Mouse (Mus musculus) heart, postnatal 4 days (tissue): ENCODE data around the gene Setd3. TPM values are rescaled to one million over a fixed set of nuclear protein-coding genes. Genes with fewer than 3 reads are reported as not detected.
A peak's percentile ranks its signal among the peaks of the same experiment; 100 is the strongest.

ENCODE experiments used
- DNase-seq: peaks from one replicate; pipeline ENCODE4 v3.0.0; 2021
- total RNA-seq, 2 experiments: library from RNA; stranded (reverse); gene quantifications; 2 replicates each; pipeline ENCODE4 v1.2.3; 2021

Gene Setd3
- total RNA-seq, result 10 to 100 TPM; 74.9 to 75.7 TPM

- DNase-seq, result no peak
Measured at GRCm38 (mm10) chr12:108179246-108179320, at the start of gene Setd3. Gene Setd3 (minus strand): TSS chr12:108179314.

DNA sequence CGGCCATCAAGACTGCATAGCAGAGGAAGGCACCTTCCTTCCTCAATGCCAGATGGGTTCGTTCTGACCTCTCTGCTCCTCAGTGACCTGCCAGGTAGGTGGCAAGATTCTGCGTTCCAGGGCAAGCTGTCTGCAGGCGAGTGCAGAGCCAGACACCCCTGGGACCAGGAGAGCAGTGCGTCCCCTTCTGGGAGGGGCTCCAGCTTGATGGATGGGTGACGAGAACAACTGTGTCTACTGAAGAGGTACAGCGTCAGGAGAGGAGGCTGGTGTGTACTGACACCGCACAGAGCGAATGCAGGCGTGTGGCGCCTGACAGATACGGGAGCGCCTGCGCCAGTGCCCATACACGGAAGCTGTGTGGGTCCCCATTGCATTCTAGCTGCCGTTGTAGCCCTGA lies 48.4 kb upstream of the Setd3 start:
- no peak for DNase-seq

GRCm38 (mm10) chr12:108226941-108227340 lies 47.8 kb upstream of the Setd3 start:
- no peak for DNase-seq

GRCm38 (mm10) chr12:108226216-108226615 lies 47.1 kb upstream of the Setd3 start:
- no peak for DNase-seq

DNA sequence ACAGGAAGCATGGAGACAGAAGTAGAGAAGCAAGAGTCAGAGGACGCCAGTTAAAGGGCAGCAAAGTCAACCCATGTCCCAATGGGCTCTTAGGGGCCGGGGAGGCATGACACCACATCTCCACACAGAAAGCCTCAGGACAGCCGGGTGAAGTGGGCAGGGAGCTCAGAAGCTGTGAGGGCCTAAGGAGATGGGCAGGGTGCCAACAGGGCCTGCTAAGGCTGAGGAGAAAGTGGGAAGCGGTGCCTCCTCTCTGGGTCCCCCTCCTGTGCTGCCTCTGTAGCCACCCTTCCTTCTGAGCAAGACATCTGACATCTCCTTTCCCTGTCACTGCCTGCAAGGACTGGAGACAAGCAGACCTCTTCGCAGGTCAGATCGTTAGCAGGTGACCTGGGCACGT lies 46.7 kb upstream of the Setd3 start:
- DNase-seq, result peak; percentile 51

DNA sequence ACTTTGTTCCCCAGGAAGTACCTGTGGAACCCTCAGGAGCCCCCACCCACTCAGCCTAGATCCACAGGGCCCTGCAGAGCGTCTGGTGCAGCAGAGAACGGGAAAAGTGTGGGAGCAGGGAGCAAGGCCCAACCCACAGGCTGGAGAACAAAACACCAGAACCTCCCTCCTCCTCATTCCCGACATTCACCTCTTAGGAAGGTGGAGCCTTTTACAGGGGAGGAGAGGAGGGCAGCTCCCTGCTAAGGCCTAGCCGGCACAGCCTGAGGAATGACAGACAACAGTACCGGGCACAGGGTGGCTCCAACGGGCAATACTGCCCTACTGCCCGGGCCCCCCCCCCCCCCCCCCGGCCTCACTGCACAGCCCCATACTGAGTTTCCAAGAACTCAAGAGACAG lies 44.2 kb upstream of the Setd3 start:
- DNase-seq, result no peak

DNA sequence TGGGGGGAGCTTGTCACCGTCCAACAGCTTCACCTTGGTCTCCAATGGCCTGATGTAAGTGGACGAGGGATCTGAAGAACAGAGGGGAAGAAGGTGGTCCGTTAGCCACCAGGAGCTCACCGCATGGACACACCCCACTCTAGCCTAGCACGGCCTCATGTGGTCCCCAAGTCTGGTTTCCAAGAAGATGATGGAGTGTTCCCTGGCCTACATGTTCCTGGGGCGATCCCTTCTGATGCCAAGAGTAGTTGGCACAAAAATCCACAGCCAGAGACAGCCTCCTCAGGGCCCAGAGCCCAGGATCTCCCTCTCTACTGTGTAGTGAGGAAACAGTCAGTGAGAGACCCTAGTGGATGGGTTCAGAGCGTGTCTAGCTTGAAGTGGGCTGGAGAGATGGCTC lies 42.6 kb upstream of the Setd3 start:
- DNase-seq, result no peak

DNA sequence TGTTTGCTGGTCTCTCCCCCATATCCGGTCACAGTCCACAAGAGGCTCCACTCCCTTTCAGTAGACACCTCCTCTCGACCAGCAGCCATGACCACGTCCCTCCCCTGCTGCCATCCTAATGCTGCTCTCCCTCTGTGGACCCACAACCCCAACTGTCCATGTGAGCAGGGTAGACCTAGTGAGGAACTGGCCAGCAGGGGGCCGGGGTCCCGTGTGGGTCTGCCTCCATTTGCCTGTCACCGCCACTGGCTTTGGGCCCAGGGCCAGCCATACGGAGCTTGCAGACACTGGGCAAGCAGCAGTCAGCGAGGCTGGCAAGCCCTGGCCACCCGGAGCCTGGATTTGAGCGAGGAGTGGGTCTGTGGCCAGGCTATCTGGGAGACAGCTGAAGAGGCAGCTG lies 42.1 kb upstream of the Setd3 start:
- DNase-seq, result peak; percentile 55

GRCm38 (mm10) chr12:108220621-108221020 lies 41.5 kb upstream of the Setd3 start:
- DNase-seq, result no peak

DNA sequence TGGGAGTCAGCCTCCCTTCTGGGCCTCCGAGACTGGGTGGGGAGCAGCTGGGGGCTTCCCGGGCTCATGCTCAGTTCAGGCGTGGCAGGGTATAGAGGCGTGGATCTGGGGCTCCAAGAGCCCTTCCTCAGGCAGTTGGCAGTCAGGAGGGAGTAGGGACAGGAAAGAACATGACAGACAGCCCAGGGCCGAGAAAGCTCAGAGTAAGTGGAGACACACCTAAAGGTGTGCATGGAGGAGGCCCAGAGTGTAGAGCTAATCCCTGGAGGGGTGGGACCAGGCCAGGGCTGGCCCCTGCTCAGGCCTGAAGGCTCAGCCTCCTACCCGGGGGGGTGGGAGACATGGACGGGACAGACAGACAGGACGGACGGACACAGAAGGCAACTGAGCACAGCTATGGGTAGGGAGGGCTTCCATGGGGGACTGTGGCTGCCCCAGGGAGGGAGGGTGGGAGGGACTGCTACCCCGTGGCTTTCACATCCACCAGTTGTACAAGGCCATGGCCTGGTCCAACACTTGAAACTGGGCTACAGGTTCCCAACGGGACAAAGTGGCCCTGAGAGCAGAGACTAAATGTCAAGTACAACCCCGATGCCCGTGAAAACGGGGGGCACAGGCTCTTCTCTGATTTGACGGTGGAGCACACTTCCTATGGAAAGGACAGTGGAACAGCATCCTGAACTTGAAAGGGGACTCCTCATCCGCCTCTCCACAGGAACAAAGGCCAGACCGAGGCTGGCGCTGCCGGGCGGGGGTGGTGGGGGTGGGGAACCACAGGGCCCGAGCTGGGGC lies 40.9 kb upstream of the Setd3 start:
- DNase-seq, result no peak

GRCm38 (mm10) chr12:108219163-108219562 lies 40.0 kb upstream of the Setd3 start:
- DNase-seq, result no peak

DNA sequence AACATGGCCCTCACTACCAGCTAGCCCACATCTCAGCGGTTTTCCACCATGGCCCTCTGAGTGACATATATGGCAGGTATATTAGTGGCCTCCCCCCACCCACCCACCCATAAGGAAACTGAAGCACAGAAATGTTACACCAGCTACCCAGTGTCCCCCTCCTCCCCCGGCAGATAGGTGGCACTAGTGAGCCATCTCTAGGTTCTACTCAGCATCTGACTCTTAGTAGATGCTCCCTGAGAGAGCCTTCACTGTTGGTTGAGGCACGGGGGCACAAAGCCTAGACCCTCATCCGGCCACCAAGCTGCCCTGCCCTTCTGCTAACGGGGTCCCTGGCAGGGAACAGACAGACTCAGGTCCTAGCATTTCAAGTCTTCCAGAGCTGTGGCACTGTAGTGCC lies 38.5 kb upstream of the Setd3 start:
- DNase-seq, result peak; percentile 79

- no peak for DNase-seq
Measured at GRCm38 (mm10) chr12:108216611-108217370, 37.7 kb upstream of the Setd3 start.

DNA sequence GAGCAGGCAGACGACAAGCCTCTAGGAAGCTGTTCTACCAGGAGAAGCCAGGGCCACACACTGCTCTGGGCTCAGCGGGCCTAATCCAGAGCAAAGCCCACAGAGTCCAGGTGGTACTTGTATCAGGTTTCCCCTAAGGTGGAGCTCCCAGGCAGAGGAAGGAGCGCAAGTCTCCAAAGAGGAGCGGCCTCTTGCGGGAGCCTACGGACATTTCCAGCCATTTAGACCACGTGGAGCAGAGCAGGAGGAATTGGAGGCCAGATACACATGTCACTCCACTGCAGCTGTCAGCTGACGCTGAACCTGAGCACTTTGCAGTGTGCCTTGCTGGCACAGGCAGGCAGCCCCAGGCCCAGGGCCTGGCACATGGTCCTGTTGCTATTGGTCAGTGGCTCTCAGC lies 36.0 kb upstream of the Setd3 start:
- DNase-seq, result no peak

DNA sequence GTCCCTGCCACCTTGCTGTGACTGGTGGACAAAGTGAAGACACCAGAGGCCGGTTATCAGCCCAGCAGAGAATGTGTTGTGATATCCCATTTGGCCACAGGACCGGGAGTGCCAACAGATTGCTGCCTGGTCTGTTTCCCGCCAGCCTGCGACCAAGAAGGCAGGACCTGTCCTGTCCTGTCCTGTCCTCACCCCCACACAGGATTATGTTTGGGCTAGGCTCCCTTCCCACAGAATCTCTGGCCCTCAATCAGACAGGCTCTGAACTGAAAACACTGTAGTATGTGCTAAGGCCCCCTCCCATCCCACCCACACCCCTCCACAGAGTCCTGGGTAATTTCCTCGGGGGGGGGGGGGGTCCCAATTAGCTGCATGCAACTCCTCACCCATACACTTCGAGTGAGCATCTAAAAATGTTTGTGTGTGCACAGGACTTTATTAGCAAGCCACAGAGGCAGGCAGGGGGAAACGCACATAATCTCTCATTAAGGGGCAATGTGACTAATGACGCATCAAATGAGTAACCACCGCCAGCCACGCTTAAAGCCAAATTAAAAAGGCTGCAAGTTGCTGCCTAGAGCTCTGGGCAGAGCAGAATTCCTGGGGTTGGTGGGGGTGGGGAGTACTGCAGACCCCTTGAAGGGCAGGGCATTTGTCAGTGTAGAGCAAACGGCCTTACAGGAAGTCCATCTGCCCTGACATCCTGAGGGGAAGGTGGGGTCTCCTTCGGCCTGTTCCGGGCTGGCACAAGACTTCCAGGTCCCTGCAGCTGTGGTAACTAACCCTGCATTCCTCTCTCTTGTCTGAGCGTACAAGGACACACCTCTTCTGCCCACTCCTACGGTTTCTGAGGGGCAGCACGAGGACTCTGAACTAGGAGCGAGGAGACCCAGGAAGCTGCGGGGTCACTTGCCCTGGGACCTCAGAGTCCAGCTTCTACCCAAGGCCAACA lies 34.3 kb upstream of the Setd3 start:
- no peak for DNase-seq

GRCm38 (mm10) chr12:108212476-108212875 lies 33.4 kb upstream of the Setd3 start:
- no peak for DNase-seq

GRCm38 (mm10) chr12:108212071-108212470 lies 33.0 kb upstream of the Setd3 start:
- no peak for DNase-seq

DNA sequence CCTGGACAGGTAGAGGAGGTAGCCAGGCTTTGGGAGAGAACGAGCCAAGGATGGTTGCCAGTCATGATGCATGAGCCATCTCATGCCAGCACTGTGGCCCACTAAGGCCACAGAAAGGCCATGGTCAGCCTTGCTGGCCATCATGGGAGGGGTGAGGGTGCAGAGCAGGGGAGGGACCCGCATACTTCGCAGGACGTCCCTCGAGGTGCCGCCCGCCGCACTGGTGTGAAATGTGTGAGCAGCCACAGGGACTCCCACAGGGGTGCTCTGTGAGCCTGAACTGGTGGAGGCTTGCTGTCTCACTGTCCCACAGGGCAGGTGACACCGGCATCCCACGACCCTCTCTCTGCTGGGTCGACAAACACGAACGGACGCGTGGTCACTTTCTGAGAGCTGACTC lies 31.5 kb upstream of the Setd3 start:
- DNase-seq, result no peak

DNA sequence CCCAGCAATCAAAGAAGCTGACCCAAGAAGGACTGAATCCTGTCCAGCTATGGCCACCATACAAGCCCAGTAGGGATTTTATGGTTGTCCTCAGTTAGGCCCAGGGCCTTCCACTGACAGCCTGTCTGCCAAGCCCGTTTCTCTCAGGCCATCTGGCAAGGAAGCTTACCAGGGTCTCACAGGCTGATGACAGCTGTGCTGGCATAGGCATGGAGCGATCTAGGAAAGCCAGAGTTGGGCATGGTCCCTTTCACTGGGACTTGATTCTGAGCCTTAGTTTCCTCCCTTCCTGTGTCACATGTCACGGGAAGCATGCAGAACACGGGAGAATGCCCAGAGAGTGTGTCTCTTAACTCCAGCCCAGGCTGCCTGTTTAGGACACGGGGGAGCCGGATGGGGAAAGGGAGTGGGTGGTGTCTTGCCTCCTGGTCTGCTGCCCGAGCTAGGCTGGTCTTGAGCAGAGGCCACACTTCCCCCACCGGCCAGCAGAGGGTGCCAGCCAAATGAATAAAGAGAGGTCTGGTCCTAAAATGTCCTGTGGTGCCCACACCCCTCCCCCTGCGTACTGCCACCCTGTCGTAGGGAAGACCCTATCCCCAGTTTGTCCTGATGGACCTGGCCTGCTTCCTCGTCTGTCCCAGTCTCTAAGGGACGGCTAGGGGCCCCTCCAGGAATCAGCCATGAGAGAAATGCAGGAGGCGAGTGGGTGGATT lies 29.8 kb upstream of the Setd3 start:
- DNase-seq, result peak; percentile 85

GRCm38 (mm10) chr12:108208216-108208615 lies 29.1 kb upstream of the Setd3 start:
- DNase-seq, result no peak

- peak; percentile 88 for DNase-seq
Measured at GRCm38 (mm10) chr12:108206641-108207040, 27.5 kb upstream of the Setd3 start.

DNA sequence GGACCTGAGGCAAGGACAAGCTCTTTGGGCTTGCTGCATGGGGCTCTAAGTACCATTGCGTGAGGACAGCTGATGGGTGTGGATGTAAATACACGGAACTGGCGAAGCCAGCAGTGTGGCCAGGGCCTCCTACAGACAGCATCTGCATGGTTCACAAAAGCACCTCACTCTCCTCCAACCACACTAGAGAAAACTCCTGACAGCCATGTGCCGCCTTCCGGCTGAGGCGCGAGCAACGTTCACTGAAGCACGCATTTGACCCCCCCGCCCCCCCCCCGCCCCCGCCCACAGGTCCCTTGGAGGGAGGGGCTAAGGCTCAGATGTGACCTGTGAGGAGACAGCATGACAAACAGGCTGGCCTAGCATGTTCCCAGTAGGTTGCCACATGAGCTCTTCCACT lies 25.9 kb upstream of the Setd3 start:
- DNase-seq, result no peak

DNA sequence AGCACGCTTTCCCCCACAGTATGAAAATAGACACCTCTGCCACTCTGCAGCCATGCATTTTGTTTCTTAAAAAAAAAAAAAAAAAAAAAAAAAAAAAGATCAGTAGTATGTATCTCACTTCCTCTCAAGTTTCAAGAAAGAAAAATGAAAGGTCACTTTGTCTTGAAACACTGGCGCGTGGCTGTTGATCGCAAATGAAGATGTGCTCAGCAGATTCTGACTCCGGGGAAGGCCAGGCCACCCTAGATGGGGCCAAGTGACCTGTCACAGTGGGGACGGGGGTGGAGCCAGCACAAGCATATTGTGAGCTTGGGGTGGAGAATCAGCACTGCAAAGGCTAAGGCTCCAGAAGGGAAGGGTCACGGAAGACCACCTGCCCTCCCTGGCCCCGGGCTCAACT lies 24.8 kb upstream of the Setd3 start:
- no peak for DNase-seq
